Mouse (Mus musculus): ENCODE results near the gene Cerk. TPM values are rescaled to one million over a fixed set of nuclear protein-coding genes. Genes with fewer than 3 reads are reported as not detected.

The Cerk gene
- polyA plus RNA-seq, 1 experiment from 2014 or later = 22.3 TPM

Other genes with a start within 250 kb of the Cerk start
- gene Celsr1, start 152.4 kb downstream of the Cerk start, polyA plus RNA-seq (2015; fragmentation: Nextera tagmentation; extraction: Ambion mirVana) = 2.0 and 2.7 TPM in 2 replicates
- gene Gramd4, start 128.4 kb downstream of the Cerk start, polyA plus RNA-seq (2015; fragmentation: Nextera tagmentation; extraction: Ambion mirVana) = 31.3 and 34.3 TPM in 2 replicates
- gene Tbc1d22a, start 28.3 kb upstream of the Cerk start, polyA plus RNA-seq (2015; fragmentation: Nextera tagmentation; extraction: Ambion mirVana) = 13.4 and 13.6 TPM in 2 replicates